Mouse (Mus musculus) ES-E14 (cell line): ENCODE results near the gene Afg1l.

Experiments used
- CHD2 ChIP-seq: IDR thresholded peaks from 2 replicates; pipeline ENCODE4 v1.6.1; 2014; ENCODE audit warnings: mild to moderate bottlenecking, low read depth, low read length, inconsistent platforms
- HCFC1 ChIP-seq: IDR thresholded peaks from 2 replicates; pipeline ENCODE4 v1.6.1; 2012; ENCODE audit warnings: low read length, inconsistent platforms, borderline replicate concordance; ENCODE audit not compliant: insufficient read depth
- MAFK ChIP-seq: IDR thresholded peaks from 2 replicates; pipeline ENCODE4 v1.6.1; 2014; ENCODE audit warnings: mild to moderate bottlenecking, low read depth, low read length, inconsistent platforms; ENCODE audit not compliant: insufficient read depth
- ZC3H11A ChIP-seq: IDR thresholded peaks from 2 replicates; pipeline ENCODE4 v1.6.1; 2012; ENCODE audit warnings: low read depth, mild to moderate bottlenecking, inconsistent platforms, low read length, borderline replicate concordance
- ZNF384 ChIP-seq: IDR thresholded peaks from 2 replicates; pipeline ENCODE4 v1.6.1; 2012; ENCODE audit warnings: low read depth, low read length, inconsistent platforms

- TF ChIP-seq CHD2 (no peak), MAFK (no peak), ZC3H11A (no peak), HCFC1 (no peak), ZNF384 (no peak)
Observed at GRCm38 (mm10) chr10:42448371-42448770, 30.0 kb downstream of the Afg1l start.
